Mouse (Mus musculus) 416B (cell line): ENCODE measurements around the gene Ank3.

Experiments
- DNase-seq: peaks from one replicate; pipeline ENCODE4 v3.0.0; 2011; ENCODE audit warnings: low read depth

The Ank3 gene

GRCm38 (mm10) chr10:69414888-69415287 is 16.3 kb downstream of the Ank3 start:
- no peak for DNase-seq

- DNase-seq: no peak
Observed at GRCm38 (mm10) chr10:69418716-69419115, 20.1 kb downstream of the Ank3 start.

DNA sequence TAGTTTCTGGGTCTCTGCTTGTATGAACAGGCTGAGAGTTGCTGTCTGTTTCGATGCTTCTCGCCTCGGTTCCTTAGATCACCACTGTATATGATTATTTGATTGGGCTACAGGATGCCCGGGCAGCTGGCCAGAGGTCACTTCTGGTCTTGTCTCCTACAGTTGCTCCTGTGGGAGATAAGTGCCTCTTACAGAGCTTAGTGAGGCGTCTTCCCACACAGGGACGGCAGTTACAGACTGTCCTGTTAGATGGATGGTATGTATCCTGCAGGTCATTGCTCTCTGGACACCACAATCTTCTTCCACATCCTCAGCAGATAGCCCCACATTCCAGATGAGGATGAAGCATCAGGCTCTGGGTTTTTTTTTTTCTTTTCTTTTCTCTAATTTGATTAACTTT is 21.7 kb downstream of the Ank3 start:
- DNase-seq: no peak

- peak; percentile 3 for DNase-seq
Observed at GRCm38 (mm10) chr10:69424051-69424450, 25.5 kb downstream of the Ank3 start.

DNA sequence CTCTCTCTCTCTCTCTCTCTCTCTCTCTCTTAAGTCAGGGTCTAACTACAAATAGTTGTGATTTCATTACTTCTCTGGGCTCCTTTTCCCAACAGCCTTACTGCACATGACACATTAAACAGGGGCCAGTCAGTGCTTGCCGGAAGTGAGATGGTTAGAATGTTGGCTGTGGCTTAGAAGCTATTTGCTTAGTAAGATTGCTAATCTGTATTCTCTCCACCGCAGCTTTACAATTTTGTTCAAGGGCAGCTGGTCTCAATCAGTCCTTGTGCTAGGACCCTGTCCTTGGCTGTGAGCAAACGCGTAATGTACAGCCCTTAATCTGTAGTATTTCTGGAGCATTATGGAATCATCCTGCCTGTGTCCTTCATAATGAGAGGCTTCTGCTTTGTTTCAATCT is 31.6 kb downstream of the Ank3 start:
- DNase-seq: no peak

DNA sequence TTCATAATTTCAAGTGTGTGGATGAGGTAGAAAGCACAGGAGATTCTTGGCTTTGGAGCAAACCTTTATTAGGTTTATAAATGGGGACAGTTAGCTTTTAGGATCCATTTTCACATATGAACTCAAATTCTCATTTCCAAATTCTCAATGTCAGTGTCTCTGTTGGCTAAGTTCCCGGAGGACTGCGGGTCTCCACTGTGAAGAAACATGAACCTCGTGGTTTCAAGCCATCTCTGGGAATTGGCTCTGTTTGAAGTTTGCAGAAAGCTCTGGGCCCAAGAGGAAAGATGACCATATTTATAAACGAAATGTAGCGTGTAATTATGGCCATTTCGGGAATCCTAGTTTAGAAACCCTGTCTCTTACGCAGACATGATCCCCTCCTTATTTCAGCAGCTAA is 32.5 kb downstream of the Ank3 start:
- DNase-seq: no peak

GRCm38 (mm10) chr10:69435213-69435612 is 36.6 kb downstream of the Ank3 start:
- DNase-seq: no peak

DNA sequence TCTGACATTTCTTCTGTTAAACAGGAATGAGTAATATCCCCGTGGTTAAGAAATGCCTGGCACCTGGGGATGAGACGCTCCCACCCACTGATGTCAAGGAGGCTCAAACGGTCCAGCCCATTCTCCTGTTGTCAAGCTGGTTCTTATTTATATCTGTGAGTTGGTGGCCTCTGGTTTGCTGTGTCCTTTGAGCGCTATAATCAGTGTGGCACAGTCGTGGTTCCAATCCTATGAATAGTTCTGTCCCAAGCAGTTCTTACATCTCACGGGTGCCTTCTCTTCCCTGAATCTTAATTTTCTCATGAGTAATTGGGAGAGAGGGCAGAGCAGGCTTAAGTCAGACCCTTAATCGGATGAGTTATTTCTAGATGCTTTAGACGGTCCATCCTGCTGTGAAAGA is 40.9 kb downstream of the Ank3 start:
- no peak for DNase-seq

DNA sequence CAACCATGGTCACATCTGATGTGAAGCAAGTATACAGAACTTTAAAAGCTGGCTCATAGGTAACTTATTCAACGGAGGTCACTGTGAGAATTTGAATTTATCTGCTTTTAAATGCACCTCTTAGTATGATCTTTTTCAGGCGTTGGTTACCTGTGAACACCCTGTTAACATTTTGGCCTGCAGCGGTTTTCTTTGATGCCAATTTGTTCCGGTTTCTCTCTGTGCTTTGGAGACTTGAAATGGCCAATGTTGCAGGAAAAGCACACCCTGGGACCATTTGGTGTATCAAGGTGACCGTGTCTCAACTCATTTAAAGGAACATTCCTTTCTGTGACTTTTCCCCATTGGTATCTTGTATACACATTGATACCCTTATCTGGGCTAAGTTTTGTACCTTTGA is 46.0 kb downstream of the Ank3 start:
- DNase-seq: no peak

- DNase-seq: no peak
Observed at GRCm38 (mm10) chr10:69445951-69446350, 47.4 kb downstream of the Ank3 start.

GRCm38 (mm10) chr10:69446566-69446965 is 48.0 kb downstream of the Ank3 start:
- DNase-seq: no peak

DNA sequence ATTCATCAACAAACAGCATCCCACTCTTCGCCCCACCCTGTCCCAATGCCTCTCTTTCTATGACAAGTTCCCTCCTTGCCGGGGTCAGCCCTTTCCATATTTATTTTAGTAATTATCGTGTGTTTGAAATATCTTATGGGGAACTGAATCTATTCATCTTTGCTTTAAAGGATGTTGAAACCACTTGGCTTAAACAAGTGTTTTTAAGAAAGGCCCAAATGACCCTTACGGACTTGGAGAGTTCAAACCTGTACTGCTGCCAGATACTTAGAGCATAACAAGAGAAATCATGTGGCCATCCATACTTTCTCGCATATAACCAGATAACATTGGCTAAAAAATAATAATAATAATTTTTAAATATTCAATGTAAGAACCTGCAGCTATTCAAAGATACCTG is 48.7 kb downstream of the Ank3 start:
- DNase-seq: no peak

DNA sequence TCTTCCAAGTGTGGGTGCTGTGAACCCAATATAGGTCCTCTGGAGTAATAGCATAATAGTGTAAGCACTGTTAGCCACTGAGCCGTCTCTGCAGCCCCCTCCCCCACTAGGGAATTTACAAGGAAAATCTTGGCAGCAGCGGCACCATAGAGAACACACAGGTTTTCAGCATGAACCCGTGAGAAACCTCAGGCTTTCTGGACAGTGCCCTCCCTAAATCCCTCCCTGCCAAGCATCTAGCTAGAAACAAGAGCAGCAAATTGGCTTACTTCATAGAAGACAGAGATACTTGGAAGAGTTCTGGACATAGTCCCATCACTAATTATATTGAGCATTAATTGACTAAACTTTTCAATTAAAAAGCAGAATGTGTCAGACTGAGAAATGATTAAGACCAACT is 49.6 kb downstream of the Ank3 start:
- no peak for DNase-seq

DNA sequence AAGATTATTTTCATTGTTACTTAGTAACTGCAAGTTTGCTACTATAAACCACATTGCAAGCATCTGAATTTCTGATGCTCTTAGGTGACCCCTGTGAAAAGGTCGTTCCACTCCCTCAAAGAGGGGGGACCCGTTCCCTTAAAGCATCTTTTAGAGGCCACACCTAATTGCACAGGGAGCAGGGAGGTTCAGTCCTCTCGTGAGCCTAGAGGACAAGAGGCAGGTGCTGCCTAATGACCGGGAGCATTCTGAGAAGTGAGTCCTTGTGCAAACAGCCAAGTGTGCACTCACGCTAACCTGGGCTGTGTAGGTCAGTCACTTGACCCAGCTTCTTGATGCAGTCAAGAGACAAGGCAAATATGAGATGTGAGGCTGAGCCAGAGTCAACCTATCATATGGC is 52.4 kb downstream of the Ank3 start:
- DNase-seq: no peak

DNA sequence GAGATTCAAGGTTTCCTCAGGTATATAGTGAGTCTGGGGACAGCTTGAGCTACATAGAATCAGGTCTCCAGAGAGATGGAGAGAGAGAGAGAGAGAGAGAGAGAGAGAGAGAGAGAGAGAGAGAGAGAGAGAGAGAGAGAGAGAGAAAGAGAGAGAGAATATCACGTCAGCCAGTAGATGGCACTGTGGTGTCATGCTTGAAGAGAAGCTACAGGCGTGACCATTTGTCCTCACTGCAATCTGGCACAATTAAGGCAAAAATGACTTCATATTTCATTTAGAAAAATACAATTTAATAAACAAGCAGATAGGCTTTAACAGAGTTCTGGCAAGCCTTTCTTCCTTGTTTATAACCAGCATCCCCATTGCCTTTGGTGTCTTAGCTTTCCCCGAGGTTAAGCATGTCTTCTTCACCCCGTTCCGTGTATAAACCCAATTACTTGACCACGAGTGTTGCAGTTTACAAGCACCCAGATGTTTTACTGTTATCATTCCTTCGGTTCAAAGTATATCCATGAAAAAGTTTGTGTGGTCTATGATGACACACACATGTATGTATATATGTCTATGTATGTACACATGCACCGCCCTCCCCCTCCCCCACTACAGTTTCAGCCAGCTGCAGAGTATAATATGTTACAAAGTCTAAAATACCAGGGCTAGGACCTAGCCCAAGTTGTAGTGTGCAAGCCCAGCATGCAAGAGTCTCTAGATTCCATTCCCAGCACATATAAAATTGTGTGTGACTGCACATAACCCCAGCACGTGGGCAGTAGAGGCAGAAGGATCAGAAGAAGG is 53.8 kb downstream of the Ank3 start:
- DNase-seq: peak; percentile 70

GRCm38 (mm10) chr10:69453531-69453930 is 55.0 kb downstream of the Ank3 start:
- DNase-seq: no peak

DNA sequence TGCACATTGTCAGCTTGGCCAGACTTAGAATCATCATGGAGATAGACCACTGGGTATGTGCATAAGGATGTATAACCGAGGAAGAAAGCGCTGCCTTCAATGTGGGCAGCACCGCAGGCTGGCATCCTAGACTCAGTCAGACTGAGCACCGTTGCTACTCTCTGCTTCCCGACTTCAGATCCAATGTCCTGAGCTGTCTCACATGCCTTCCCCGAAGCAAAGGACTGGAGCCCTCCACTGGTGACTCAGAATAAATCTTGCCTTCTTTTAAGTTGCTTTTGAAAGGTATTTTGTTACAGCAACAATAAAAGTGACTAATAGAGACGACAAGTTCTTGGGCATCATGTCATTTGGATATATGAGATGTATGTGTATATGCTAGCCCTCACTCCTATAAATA is 55.9 kb downstream of the Ank3 start:
- DNase-seq: no peak

DNA sequence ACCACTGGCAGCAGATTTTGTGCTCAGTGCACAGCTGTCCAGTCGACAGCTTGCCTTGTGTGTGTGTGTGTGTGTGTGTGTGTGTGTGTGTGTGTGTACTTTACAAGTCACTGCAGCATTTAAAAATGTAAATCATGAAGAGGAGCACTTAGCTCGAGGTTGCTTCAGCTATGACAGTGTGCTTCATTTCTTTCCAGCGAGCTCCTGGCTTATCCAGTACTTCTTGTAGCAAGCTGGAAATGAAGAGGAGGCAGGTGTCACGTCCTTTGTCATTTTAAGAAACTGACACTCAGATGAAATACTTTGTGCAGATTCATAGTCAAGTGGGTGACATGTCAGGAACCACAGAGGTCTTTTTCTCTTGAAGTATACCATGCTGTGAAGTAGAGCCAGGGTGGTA is 66.3 kb downstream of the Ank3 start:
- no peak for DNase-seq

- DNase-seq: no peak
Observed at GRCm38 (mm10) chr10:69465558-69466200, 67.1 kb downstream of the Ank3 start.

DNA sequence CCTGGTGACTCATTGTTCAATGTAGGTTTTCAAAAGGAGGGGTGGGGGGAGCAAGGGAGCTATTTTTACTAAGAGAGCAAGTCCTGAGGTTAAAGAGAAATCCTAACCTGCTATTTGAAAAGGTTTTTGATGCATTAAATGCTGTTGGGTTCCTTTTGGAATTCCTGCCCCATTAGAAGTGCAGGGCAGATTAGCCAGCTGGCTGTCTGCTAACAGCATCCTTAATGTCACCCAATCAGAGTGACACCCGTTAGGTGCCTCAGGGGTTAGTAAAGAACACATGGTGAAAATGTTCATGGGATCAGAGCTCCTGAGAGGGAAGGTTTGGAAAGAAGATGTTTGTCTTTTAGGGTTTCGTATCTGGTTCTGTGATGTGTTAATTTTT is 67.6 kb downstream of the Ank3 start:
- no peak for DNase-seq

- no peak for DNase-seq
Observed at GRCm38 (mm10) chr10:69466586-69466985, 68.0 kb downstream of the Ank3 start.

DNA sequence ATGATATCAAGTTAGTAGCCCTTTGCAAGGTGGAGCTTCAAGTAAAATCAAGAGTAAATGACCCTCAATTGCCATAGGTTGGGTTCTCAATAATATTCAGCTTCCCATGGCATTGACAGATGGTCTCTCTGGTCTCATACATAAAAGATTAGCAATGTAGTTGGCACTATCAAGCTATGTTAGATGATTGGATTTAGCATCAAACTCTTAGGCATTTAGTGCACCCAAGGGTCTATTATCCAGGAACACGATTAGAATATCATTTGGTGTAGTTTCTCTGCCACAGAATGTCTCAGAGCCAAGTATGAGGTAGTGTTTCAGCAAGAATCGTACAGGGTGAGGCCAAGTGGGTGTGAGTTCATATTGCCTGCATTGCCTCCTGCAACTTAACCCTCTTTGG is 68.6 kb downstream of the Ank3 start:
- DNase-seq: no peak

- DNase-seq: no peak
Observed at GRCm38 (mm10) chr10:69471841-69472240, 73.3 kb downstream of the Ank3 start.

GRCm38 (mm10) chr10:69476871-69477270 is 78.3 kb downstream of the Ank3 start:
- no peak for DNase-seq
